Mouse (Mus musculus): ENCODE measurements around the gene Eid2b.

DNA sequence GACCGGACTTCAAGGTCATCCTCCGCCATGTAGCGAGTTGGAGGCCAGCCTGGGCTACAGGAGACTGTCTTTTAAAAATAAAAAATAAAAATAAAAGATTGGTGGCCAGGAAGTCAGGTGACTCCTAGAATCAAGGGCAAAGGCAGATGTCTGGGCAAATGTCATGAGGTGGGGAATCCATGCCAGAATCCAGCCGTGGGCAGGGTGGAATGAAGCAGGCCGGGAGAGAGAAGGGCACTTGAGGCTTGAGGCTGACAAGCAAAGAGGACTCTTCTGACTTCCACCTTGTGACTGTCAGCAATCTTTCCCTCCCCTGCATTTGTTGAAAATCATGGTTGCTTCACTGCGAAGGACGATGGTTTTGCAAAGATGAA lies 727 bp downstream of the Eid2b start:
- TF ChIP-seq POLR2A (IDR thresholded peaks at IDR 0.05; ENCODE audit: low read depth, low read length): no peak
- TF ChIP-seq CTCF (IDR thresholded peaks at IDR 0.05; ENCODE audit: extremely low read depth, insufficient read depth, insufficient read length, insufficient replicate concordance): no peak
